Mouse (Mus musculus) spleen, adult 18-20 months (tissue): ENCODE measurements around the gene Gtf2f1.
"Not testable (repeated sequence)": the region's sequence is repeated elsewhere in the genome, so short reads cannot be mapped to it uniquely, and the experiment has no call there.

Experiments used
- DNase-seq, 2 experiments: peaks; one replicate each; pipeline ENCODE4 v3.0.0; 2022; ENCODE audit warnings: mixed read lengths in 2 of 2

The Gtf2f1 gene

DNA sequence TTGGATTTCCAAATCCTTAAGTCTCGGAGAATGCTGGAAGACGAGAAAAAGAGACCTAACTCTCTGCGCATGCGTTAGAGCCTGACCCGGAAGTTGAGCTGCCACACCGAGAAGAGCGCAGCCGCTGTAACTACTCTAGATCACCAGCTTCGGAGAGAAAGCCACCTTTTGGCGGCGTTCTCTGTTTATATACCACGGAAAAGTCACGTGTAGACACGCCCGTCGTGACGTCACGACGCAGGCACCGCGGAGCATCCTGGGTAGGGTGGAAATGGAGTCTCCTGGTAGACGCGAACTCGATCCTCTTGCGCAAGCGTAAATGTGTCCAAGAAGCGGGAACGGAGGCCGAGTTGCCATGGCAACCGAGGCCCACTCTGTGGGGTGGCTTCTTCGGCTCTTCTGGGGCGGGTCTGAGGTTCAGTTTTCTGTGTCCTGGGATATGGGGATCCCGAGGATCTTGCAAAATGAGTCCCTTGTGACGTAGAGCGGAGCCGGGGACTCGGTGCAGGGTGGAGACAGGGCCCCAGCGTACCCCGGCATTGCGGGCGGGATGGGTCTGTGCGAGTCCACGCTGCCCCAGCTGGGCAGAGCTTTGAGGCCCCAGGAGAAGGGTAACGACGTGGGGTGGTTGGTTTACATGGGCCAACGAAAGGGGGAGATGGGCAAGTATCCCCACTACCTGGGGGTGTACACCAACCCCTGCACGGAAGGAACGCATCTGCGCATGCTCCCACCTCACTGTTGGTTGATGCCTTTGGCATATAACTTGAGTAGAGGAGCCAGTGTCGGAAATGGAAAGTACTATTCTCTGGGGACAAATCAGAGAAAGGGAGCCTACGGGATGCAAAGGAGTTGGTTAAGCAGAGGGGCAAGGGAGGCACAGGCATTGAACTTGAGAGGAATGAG, at the start of gene Gtf2f1, which contains the start of gene Gm17949:
TSS of gene Gtf2f1 (minus strand) at position 53 of the 906 bp plus-strand sequence.
TSS of gene Gm17949 (plus strand) at position 234 of the 906 bp plus-strand sequence.
- DNase-seq = peak; percentile 81 to 84

GRCm38 (mm10) chr17:57060231-57060801, 49.2 kb upstream of the Gtf2f1 start:
- peak; percentile 93 to 97 for DNase-seq

DNA sequence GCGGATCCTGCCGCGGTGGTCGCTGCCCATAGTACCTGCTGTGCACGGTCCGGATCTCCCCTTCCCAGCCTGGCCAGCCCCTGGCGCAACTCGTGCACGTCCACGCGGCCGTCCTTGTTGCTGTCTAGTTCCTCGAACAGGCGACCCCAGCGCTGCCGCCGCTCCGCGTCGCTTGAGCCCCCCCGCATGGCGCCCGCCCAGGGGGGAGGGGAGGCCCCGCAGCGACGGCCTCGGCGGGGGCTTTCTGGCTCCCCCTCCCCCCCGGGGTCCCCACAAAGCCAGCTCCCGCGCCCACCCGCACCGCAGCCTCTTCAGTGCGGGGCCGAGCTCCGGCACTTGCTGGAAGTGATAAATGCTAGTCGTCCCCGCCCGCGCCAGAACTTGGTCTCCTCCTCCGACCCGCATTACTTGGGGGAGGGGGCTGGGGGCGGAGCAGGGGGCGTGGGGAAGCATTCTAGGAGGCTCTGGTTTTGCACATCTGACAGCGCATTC, 48.4 kb upstream of the Gtf2f1 start, which contains the start of gene Slc25a23:
TSS of gene Slc25a23 (minus strand) at position 378 of the 492 bp plus-strand sequence.
- DNase-seq = peak; percentile 43 to 44

- no peak for DNase-seq
These were observed 47.9 kb upstream of the Gtf2f1 start, which contains the start of gene Crb3 for GRCm38 (mm10) chr17:57058891-57059485. Crb3 (plus strand) TSS chr17:57059105.

- DNase-seq = no peak
These were observed 45.2 kb upstream of the Gtf2f1 start for GRCm38 (mm10) chr17:57056246-57056645.

GRCm38 (mm10) chr17:57051679-57052078, 40.6 kb upstream of the Gtf2f1 start:
- DNase-seq = not testable (repeated sequence)

- DNase-seq = no peak
These were observed 37.7 kb upstream of the Gtf2f1 start for GRCm38 (mm10) chr17:57048816-57049215.

GRCm38 (mm10) chr17:57047406-57047805, 36.3 kb upstream of the Gtf2f1 start:
- no peak for DNase-seq

DNA sequence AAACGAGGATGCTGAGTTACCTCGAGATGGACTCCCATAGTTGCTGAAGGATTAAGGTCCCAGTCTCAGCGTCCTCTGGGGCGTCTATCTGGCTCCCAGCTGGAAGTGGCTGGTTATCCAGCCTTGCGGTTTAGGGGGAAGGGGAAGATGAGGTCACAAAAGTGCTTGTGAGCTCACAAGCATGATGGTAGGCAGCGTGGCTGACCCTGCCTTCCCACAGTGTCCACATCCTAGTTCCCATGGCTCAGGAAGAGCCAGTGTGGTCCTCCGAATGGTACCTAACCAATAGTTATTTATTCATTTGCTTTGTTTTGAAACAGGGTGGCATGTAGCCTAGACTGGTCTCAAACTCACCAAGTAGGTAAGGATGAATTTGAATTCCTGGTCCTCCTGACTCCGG, 30.5 kb upstream of the Gtf2f1 start, which contains the start of gene Slc25a41:
TSS of gene Slc25a41 (minus strand) at position 101 of the 400 bp plus-strand sequence.
- no peak for DNase-seq

DNA sequence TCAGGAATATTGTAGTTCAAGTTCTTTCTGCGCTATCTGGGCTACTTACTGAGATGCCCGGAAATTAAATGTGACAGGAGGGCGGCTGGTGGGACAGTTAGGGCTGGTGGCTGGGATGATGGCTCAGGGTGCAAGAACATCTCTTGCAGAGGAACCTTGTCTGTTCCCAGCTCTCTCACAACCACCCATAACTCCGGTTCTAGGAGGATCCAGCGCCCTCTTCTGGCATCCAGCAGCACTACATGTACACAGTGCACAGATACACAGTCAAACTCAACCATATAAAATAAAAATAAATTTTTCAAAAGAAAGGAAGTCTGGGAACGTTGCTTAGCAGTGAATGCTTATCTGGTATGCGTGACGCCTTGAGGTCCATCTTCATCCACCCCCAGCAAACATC, 27.9 kb upstream of the Gtf2f1 start:
- DNase-seq = no peak

- DNase-seq = no peak
These were observed 21.8 kb upstream of the Gtf2f1 start for GRCm38 (mm10) chr17:57032854-57033253.

DNA sequence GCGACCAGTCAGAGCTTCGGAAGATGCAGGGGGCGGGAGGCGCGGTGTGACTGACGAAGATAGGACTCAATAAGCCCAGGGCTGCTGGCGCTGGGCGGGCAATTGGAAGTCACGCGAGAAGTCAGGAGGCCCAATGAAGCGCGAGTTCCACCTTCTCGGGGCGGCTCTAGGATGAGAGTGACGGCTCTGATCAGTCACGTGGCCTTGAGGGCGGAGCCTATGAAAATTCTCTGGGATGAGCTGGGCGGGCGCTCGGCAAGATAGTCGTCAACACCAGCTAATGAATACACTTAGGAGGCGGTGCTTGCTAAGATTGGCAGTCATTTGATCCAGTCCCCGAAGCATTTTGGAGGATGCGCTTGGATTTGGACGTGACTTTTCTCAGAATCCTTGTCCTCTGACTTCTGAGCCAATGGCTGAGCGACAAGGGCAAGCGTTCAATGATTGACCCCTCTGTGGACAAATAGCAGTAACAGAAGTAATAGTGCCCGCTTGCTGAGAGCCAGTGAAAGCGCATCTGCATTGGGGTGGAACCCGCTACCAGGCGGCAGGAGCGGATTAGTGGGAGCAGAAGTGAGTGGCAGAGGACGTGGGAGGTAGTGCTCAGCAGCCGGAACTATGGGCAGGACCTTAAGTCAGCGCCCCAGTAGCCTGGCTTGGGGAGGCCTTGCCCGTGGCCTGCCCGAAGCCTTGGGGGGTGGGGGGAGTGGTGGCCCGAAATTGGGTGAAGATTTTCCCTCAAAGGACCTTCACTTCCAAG, 20.8 kb upstream of the Gtf2f1 start:
- DNase-seq = peak; percentile 98 to 99

- peak in 1 of 2 experiments; percentile 49 for DNase-seq
These were observed 20.0 kb upstream of the Gtf2f1 start, which contains the start of gene Khsrp for GRCm38 (mm10) chr17:57030931-57031660. Khsrp (minus strand) TSS chr17:57031522.

DNA sequence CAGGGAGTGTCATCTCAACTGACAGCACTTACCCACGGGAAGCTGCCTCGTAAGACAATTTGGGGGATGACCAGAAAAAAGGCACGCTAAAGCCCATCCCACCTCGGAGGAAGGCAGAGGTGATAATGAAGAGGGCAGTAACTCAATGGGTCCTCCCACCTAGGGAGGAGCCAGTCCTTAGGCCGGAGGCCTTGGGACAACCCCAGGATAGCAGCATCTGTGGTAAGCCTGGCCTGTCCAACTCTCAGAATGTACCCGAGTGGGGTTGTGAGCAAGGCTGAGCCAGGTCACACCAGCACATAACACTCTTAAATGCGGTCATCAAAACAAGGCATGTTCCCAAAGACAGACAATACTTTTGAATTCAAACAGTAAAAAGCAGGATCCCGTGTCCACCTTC, 18.6 kb upstream of the Gtf2f1 start:
- DNase-seq = no peak

DNA sequence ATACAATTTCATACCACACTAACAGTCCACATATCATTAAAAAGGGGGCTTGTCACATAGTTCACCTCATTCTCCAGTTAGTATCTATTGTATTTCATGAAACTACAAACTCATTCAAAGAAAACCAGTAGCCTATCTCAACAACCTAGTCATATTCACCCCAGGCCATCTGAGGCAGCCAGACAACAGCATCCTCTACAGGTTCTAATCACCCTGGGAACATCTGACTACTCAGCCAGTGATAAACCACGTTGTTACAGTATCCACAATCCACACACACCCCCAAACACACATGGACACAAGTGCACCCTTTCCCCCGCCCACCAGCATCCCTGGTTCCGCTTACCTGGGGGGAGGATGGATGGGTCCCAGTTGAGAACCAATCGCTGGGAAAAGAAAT, 16.4 kb upstream of the Gtf2f1 start:
- DNase-seq = no peak

- no peak for DNase-seq
These were observed 9.9 kb upstream of the Gtf2f1 start for GRCm38 (mm10) chr17:57020960-57021359.

DNA sequence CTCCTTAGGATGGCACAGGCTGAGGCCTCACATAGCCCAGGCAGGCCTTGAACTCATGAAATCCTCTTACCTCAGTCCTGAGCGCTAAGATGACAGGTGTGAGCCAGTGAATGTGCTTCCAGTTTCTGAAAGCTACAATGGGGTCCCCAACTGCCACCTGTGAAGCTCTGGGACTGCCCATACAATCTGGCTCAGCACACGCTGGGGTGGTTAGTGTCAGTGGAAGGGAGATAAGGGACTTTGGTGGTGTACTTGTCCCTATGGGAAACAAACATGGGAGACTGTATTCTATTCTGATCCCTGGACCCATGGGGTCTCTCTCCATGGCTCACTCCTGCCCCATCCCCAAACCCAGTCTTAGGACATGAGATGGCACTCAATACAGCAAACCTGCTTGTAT, 8.6 kb upstream of the Gtf2f1 start:
- DNase-seq = no peak

DNA sequence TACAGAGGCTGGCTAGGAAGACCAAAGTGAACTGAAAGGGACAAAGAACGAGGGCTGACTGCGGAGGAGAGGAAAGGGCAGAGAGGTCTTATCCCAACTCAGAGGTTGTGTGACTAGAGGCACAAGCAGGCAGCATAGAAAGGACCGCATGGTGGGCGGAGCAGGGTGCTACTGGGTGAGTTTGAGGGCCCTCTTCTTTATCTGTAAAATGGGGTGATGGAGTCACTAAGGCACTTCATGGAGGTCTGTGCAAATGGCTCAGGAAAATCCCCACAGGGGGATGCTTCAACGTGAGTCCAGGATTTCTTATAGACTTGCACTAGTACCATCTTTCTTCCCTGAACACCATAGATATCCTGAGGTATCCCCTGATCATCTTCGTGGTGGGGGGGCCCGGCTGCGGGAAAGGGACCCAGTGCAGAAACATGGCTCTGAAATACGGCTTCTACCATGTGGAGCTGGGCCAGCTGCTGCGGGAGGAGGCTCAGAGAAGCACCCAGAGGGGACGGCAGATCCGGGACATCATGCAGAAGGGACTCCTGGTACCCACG, 1.2 kb upstream of the Gtf2f1 start:
- no peak for DNase-seq

DNA sequence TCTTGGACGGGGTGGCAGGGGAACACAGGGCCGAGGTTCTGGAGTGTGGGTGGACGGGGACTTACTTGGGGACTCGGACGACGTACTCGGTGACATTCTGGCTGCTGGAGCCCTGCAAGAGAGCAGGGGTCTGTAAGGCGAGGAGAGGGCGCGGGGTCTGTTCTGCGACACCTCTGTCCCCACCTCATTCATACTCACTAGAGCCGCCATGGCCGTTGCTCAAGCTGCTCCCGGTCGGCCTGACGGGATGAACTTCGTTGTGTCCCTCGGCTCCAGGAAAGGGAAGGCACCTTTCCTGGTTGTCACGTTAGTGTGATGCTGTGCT, 215 bp downstream of the Gtf2f1 start:
- DNase-seq = no peak

DNA sequence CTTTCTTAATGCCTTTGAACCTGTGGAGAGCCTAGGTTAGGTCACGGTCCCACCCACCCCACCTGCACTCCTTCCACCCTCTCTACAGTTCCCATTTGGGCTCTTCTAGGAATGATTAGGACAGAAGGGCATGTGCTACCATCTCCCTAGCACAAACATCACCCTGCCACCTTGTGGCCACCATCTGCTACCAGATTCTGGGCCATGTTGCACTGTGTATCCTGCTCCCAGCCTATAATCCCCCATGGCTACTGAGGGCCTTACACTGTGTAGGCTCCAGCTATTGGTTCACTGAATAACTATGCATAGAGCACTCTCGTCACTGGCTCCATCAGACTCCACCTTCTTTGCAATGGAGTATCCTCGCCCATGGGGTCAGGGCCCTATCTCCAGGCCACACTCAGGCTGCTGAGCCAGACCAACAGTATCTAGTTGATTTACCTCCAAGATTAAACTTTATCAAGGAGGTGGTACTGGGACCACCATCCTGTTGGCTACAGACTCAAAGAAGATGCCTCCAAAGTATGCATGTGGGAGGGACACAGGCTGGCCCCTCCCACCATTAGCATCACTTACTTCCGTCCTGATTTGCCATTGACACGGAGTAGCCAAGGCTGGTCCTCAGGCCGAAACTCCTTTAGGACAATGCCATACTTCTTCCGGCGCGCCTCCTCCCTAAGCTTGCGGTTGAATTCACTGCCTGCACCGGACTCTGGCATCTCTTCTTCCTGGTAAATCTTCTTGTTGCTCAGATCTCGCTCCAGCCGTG, 3.8 kb downstream of the Gtf2f1 start:
- no peak for DNase-seq

GRCm38 (mm10) chr17:57003994-57004393, 7.1 kb downstream of the Gtf2f1 start:
- no peak for DNase-seq
